Mouse (Mus musculus): ENCODE measurements around the gene A3galt2.

Gene A3galt2

GRCm38 (mm10) chr4:128755900-128756299 lies 736 bp downstream of the A3galt2 start:
- DNase-seq (ENCODE audit: low read depth) = no peak

- no peak for DNase-seq (ENCODE audit: low read depth)
These were observed 4.0 kb downstream of the A3galt2 start for GRCm38 (mm10) chr4:128759214-128759613.

GRCm38 (mm10) chr4:128760029-128760428 lies 4.9 kb downstream of the A3galt2 start:
- peak; percentile 65 for DNase-seq (ENCODE audit: low read depth)

- DNase-seq (ENCODE audit: low read depth) = no peak
These were observed 11.8 kb downstream of the A3galt2 start for GRCm38 (mm10) chr4:128766929-128767328.

DNA sequence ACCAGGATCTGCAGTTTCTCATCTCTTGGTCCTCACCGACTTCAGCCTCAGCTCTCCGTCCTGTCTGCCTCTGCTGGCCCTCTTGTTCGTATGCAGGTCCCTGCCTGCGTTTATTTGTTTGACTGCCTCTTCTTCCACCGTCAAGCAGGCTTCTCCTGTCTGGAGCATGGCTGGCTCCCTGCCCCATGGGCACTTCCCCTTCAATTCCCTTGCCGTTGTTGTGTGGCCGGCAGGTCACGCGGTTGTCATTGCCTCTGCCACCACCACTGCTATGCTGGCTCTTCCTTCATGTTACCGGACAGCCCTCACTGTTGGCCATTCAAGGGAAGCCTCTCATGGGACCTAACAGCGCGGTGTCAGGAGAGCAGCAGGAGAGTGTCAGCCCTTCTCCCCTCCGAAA lies 13.0 kb downstream of the A3galt2 start:
- DNase-seq (ENCODE audit: low read depth) = no peak

GRCm38 (mm10) chr4:128769569-128770355 lies 14.6 kb downstream of the A3galt2 start:
- no peak for DNase-seq (ENCODE audit: low read depth)

DNA sequence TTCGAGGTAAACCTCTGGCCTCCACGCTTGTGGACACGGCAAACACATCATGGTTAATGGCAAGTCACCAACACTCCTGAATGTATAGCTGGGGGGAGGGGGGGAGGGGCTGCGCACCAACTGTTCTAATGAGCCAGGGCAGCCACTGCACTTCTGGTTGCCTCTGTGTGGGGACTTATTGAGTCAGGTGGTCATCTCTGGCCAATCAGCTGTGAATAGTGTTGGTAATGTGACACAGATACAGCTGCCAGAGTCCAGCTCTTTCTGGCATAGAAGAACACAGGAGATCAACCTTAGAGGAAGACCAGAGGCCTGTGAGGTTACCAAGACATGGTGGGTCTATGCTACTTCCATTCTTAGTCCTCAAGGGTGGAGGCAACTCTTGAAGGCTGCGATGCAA lies 15.5 kb downstream of the A3galt2 start:
- DNase-seq (ENCODE audit: low read depth) = no peak

DNA sequence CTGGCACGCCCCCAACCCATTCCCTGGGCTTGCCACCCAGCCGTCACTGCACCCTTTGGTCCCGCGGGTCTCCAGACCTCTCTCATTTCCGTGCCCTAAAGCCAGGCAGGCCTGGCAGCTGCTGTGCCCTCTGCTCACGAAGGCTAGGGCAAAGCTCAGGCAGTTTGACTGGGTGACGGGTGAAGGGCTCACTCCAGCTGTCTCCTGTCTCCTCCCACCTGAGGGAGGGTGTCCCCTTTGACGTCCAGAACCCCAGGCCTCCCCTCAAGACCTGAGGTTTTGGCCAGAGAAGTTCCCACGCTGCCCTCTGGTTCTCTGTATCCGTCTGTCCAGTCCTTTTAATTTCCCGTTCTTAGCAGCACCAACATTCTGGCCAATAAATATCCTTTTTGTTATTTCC lies 18.7 kb downstream of the A3galt2 start:
- no peak for DNase-seq (ENCODE audit: low read depth)

GRCm38 (mm10) chr4:128774467-128774866 lies 19.3 kb downstream of the A3galt2 start:
- no peak for DNase-seq (ENCODE audit: low read depth)

DNA sequence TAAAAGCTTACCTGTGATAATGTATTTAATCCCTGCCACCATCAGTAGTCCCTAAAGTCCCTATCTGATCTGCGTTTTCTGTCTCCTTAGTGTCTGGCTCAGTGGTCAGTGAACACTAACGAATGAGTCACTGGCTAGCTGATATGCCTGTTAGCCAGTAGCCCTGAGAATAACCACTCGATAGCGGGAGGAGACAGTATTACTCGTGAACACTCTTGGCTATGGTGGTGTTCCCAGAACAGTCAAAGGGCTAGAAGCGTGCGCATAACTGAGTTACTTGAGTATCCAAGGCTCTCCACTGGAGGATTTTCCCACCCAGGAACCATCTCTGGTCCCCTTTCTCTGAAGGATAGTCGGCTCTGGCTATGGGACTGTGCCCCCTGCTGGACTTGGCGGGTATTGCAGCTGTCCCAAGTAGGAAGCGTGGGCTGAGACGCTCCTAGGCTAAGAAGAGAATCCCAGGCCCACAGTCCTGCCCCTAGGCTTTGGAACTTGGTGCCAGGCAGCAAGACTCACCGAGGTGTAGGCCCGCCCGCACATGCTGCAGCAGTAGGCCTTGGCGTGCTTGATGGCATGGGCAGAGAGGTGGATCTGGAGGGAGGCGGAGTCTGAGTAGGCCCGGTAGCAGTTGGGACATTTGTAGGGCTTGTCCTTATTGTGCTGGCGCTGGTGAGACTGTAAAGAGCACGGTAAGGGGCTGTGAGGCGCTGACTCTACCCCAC lies 21.6 kb downstream of the A3galt2 start:
- peak; percentile 55 for DNase-seq (ENCODE audit: low read depth)

GRCm38 (mm10) chr4:128777593-128777992 lies 22.4 kb downstream of the A3galt2 start:
- DNase-seq (ENCODE audit: low read depth) = no peak

- DNase-seq (ENCODE audit: low read depth) = no peak
These were observed 26.9 kb downstream of the A3galt2 start for GRCm38 (mm10) chr4:128782037-128782436.

GRCm38 (mm10) chr4:128782645-128783044 lies 27.5 kb downstream of the A3galt2 start:
- no peak for DNase-seq (ENCODE audit: low read depth)

DNA sequence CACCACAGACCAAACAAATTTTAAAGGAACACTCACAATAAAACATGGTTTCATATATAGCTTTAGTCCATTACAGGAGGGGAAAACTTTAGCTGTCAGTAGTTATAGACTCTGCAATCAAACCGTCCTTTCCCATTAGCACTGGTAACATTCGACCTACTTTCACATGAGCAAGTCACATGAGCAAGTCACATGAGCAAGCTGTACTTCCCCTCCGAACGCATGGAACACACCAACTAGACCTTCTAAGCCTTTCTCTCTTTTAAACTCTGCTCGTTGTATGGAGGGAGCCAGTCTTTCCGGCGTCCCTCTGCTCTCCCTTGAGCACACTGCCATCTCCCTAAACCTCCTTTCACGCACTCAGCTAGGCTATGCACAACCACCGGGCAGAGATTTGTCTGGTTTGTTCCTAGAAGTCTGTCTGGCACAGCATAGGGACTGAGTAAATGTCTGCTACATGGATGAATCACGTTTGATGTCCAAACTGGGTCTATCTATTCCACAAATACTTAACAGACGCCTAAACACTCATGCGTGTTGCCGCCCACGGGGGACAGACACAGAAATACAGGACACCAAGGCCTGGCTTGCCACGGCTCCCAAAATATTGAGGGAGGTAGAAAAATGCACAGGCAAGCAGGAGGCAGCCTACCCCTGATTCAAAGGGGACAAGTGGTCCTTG lies 29.9 kb downstream of the A3galt2 start:
- DNase-seq (ENCODE audit: low read depth) = no peak

DNA sequence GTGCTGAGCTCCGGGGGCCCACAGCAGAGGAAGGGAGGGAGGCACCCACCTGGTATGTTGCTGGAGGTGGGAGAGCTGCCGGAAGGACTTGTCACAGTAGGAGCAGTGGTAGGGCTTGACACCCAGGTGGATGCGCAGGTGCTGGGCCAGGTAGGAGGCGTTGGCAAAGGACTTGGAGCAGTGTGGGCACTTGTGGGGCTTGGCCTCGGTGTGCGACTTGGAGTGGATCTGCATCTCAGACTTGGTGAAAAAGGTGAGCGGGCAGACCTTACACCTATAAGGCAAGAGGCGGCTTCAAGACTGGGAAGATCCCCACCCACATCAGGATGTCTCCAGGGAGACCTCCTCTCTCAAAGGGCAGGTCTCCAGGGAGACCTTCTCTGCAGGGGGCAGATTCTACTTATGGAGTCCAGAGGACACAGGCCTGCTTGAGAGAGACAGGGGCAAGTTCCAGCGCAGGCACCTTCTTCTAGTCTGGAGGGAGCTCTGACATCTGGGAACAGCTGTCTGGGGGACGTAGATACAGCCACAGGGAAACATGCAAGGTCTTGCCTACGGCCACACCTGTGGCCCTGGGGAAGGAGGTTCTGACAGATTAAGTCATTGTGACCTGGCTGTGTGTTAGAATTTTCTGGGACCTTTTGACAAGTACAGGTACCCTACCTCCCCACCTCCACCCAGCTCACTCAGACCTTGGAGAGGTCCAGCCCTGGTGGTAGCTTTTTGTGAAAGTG lies 30.9 kb downstream of the A3galt2 start:
- DNase-seq (ENCODE audit: low read depth) = no peak

DNA sequence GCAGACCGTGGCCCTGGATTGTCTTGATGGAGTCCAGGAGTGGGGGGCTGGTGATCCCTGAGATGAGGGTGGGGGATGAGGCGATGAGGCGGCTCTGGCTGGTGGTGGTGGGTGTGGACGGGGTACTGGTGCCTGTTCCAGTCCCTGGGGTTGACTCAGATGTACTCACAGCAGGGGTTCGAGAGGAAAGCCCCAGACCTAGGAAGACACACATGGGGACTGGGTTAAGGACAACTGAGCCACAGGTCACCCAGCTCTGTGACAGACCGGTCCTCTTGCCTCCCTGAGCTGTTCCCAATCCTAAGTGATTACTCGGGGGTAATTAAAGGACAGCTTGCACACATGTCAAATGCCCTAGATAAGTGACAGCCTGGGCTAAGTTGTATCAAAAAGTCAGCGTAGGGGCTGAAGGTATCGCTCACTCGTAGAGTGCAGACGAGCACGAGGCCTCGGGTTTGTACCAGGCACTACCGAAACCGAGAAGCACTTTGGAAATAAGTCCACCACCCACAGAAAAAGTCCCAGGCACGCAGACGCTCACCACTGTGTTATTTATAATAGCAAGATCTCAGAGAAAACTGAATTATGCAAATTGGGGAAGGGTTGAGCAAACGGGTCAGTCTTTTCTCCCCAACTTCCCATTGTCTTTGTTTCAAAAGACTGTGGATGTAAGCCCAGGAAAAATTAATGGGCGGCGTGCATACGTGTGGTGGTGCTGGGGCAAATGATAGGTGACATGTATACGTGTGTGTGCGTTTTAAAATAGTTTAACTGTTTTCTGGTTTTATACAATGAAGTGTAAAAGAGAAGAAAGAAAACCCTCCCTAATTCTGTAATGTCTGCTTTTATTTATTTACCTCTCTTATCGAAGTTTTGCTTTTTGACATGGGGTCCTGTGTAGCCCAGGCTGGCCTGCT lies 32.1 kb downstream of the A3galt2 start:
- no peak for DNase-seq (ENCODE audit: low read depth)

GRCm38 (mm10) chr4:128788108-128788507 lies 32.9 kb downstream of the A3galt2 start:
- DNase-seq (ENCODE audit: low read depth) = no peak

GRCm38 (mm10) chr4:128789646-128790045 lies 34.5 kb downstream of the A3galt2 start:
- no peak for DNase-seq (ENCODE audit: low read depth)

DNA sequence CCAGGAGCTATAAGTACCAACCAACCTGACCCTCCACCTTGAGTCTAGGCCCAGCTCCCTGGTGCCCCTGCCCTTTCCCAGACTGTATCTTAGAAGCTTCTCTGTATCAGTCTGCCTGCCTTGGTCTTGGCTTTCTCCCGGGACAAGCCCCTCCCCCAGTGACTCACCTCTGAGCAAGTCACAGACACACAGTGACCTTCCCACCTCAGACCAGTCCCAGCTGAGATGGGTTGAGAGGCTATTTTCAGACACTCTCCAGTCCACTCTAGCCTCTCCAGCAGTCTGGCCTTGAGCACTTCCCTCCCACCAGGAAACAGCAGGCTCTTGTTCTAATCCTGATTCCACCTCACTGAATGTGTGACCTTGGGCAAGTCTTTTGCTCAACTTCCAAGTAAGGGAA lies 38.5 kb downstream of the A3galt2 start:
- no peak for DNase-seq (ENCODE audit: low read depth)

DNA sequence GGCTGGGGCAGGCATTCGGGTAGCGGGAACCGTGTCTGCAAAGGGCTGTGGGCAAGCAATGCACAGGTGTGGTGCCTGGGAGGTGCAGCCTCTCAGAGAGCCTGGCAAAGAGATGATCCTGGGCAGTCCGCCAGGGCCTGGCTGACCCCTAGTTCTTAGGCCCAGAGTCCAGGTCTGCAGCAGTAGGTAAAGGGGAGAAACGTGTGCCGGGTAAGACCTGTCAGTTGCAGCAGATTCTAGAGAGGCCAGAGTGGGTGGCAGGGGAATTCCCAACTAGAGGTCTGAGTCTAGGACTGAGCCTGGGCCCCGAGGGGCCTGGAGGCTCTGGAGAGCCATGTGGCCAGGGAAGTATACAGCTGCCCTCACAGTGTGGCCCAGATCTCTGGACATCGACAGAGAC lies 39.0 kb downstream of the A3galt2 start:
- no peak for DNase-seq (ENCODE audit: low read depth)

DNA sequence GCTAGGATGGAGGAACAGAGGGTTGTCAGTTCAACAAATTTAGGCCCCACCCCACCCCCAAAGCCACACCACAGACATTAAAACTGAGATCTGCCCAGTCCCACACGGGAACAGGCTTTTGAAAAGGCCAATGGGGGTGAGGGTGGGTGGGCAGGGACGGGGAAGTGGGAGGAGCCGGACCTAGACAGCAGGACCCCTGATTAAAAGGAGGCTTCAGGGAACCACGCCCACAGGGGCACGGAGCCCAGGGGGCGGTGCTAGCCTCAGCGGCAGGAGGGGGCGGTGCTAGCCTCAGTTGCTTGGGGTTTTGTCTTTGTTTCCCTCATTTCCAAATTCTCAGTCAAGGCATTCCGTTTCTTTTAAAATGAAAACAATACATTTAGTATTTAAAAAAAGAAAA lies 40.4 kb downstream of the A3galt2 start:
- no peak for DNase-seq (ENCODE audit: low read depth)

All from c-Kit-positive CD71-positive TER-119-negative erythroid progenitor cells, embryonic 14.5 days (primary cell).